Mouse (Mus musculus): ENCODE results near the gene Mknk2. TPM values are rescaled to one million over a fixed set of nuclear protein-coding genes. Genes with fewer than 3 reads are reported as not detected.
A peak's percentile ranks its signal among the peaks of the same experiment; 100 is the strongest.

Gene Mknk2
- total and polyA plus RNA-seq, 3 experiments, result 47.4 to 184 (median 87.1) TPM

- TF ChIP-seq E2F4 (IDR thresholded peaks at IDR 0.05; ENCODE audit: borderline replicate concordance, low read depth, low read length) (peak; percentile 15; the same call in 1 of the 2 replicates), SIN3A (IDR thresholded peaks at IDR 0.05; ENCODE audit: low read length) (0 out of 2 replicates have a peak, but pooled peaks have one; percentile 25), USF1 (IDR thresholded peaks at IDR 0.05; ENCODE audit: low read depth, low read length) (no peak), NRF1 (IDR thresholded peaks at IDR 0.05; ENCODE audit: insufficient read depth, low read depth, low read length, poor library complexity, severe bottlenecking) (no peak)
These were observed 610 bp downstream of the Mknk2 start (continued) for GRCm38 (mm10) chr10:80677128-80677875.

- DNase-seq (ENCODE audit: low read depth, low spot score), result peak; percentile 100
- Histone ChIP-seq H3K4me1 (ENCODE audit: control insufficient read depth in 1 of 2, insufficient read depth in 2 of 2, low read length in 2 of 2) (peaks cover 9 to 31% of the 10 kb centered on the region in 2 experiments), H3K9me3 (replicated peaks; ENCODE audit: insufficient read depth, low read length) (no peaks in the 10 kb centered on the region), H3K4me3 (ENCODE audit: control insufficient read depth in 1 of 2, insufficient read depth in 1 of 2, low read depth in 2 of 2, low read length in 2 of 2) (peak overlapping the region; percentile 80 to 95), H3K27me3 (ENCODE audit: control insufficient read depth in 1 of 2, insufficient read depth in 2 of 2, low read length in 2 of 2) (no peaks in the 10 kb centered on the region), H3K27ac (ENCODE audit: control insufficient read depth, low read depth, low read length) (peak overlapping the region; percentile 96), H3K36me3 (ENCODE audit: control insufficient read depth in 1 of 2, insufficient read depth in 2 of 2, low read length in 2 of 2) (peaks cover 0 to 25% of the 10 kb centered on the region in 2 experiments; a peak in 2 of 4 replicates), H3K9ac (ENCODE audit: control insufficient read depth, low read depth, low read length, poor library complexity, severe bottlenecking) (peak overlapping the region; percentile 91), H3K79me2 (ENCODE audit: control insufficient read depth, insufficient read depth, low read length, poor library complexity) (peaks cover 49% of the 10 kb centered on the region)
- TF ChIP-seq TCF12 (IDR thresholded peaks at IDR 0.05; ENCODE audit: low read depth, low read length), result peak; percentile 82
- 0 out of 2 replicates have a peak, but pooled peaks have one; percentile 28 for TF ChIP-seq RCOR1 (IDR thresholded peaks at IDR 0.05; ENCODE audit: low read depth, low read length)
- peak; percentile 49; the same call in 1 of the 2 replicates for TF ChIP-seq ETS1 (IDR thresholded peaks at IDR 0.05; ENCODE audit: low read depth, low read length)
- peak in 1 of 2 experiments; percentile 49; a peak in 2 of 4 replicates for TF ChIP-seq EP300 (IDR thresholded peaks at IDR 0.05; ENCODE audit: low read depth in 1 of 2, low read length in 2 of 2)
- TF ChIP-seq ZMIZ1 (IDR thresholded peaks at IDR 0.05; ENCODE audit: low read depth, low read length), result peak; percentile 97
- peak; percentile 21; the same call in 1 of the 2 replicates for TF ChIP-seq MEF2A (IDR thresholded peaks at IDR 0.05; ENCODE audit: extremely low read depth, insufficient replicate concordance, low read depth, low read length, poor library complexity, severe bottlenecking)
- TF ChIP-seq NRF1 (IDR thresholded peaks at IDR 0.05; ENCODE audit: insufficient read depth, low read depth, low read length, poor library complexity, severe bottlenecking), result peak; percentile 86
- TF ChIP-seq POLR2A (IDR thresholded peaks at IDR 0.05; ENCODE audit: control insufficient read depth in 1 of 2, insufficient read depth in 1 of 2, low read depth in 1 of 2, low read length in 2 of 2, poor library complexity in 1 of 2), result peak; percentile 91 to 99
- no peak for TF ChIP-seq GATA1 (IDR thresholded peaks at IDR 0.05; ENCODE audit: low read depth, low read length)
- no peak for TF ChIP-seq ZC3H11A (IDR thresholded peaks at IDR 0.05; ENCODE audit: low read depth, low read length)
- peak; percentile 83 for TF ChIP-seq HCFC1 (IDR thresholded peaks at IDR 0.05; ENCODE audit: low read depth, low read length)
- TF ChIP-seq ELF1 (IDR thresholded peaks at IDR 0.05; ENCODE audit: low read depth, low read length), result peak; percentile 80
- no peak for TF ChIP-seq JUND (IDR thresholded peaks at IDR 0.05; ENCODE audit: low read depth, low read length)
- peak; percentile 71 for TF ChIP-seq MXI1 (IDR thresholded peaks at IDR 0.05; ENCODE audit: low read depth, low read length)
- TF ChIP-seq MAFK (IDR thresholded peaks at IDR 0.05; ENCODE audit: borderline replicate concordance, low read depth, low read length), result no peak
- peak; percentile 73 for TF ChIP-seq SIN3A (IDR thresholded peaks at IDR 0.05; ENCODE audit: low read length)
- 0 out of 6 replicates have a peak, but pooled peaks of 1 of the 3 experiments have one; percentile 3 for TF ChIP-seq CTCF (IDR thresholded peaks at IDR 0.05 in 2 of 3, conservative IDR thresholded peaks at IDR 0.05 in 1 of 3; ENCODE audit: control insufficient read depth in 1 of 3, insufficient read depth in 1 of 3, low read depth in 2 of 3, low read length in 3 of 3, poor library complexity in 1 of 3, severe bottlenecking in 1 of 3)
- TF ChIP-seq MYC (IDR thresholded peaks at IDR 0.05; ENCODE audit: low read depth, low read length), result peak; percentile 75; the same call in 1 of the 2 replicates
- TF ChIP-seq POLR2AphosphoS2 (IDR thresholded peaks at IDR 0.05; ENCODE audit: low read length), result peak; percentile 97
- TF ChIP-seq CHD2 (IDR thresholded peaks at IDR 0.05; ENCODE audit: low read length), result no peak
- peak; percentile 92 for TF ChIP-seq USF1 (IDR thresholded peaks at IDR 0.05; ENCODE audit: low read depth, low read length)
- peak; percentile 79; the same call in 1 of the 2 replicates for TF ChIP-seq BHLHE40 (IDR thresholded peaks at IDR 0.05; ENCODE audit: borderline replicate concordance, low read depth, low read length)
- peak; percentile 96 for TF ChIP-seq TBP (IDR thresholded peaks at IDR 0.05; ENCODE audit: low read depth, low read length)
- peak; percentile 93 for TF ChIP-seq MAX (IDR thresholded peaks at IDR 0.05; ENCODE audit: low read length)
- TF ChIP-seq MAZ (IDR thresholded peaks at IDR 0.05; ENCODE audit: low read depth, low read length), result peak; percentile 90
- TF ChIP-seq TAL1 (IDR thresholded peaks at IDR 0.05; ENCODE audit: low read length), result no peak
- TF ChIP-seq NELFE (IDR thresholded peaks at IDR 0.05; ENCODE audit: low read depth, low read length), result peak; percentile 95
- TF ChIP-seq POLR2AphosphoS5 (IDR thresholded peaks at IDR 0.05; ENCODE audit: borderline replicate concordance, low read depth, low read length), result peak; percentile 88; the same call in 1 of the 2 replicates
- TF ChIP-seq UBTF (IDR thresholded peaks at IDR 0.05; ENCODE audit: borderline replicate concordance, insufficient read depth, low read depth, low read length), result no peak
These were observed 1.5 kb downstream of the Mknk2 start for GRCm38 (mm10) chr10:80676198-80676928.

Data from MEL (cell line).